Comparison of ENCODE assay signal across 8 mouse cellular contexts in genomic region chr12:4107383-4107782, GRCm38 (mm10). TPM values are rescaled to one million over a fixed set of nuclear protein-coding genes. Genes with fewer than 3 reads are reported as not detected.
DNase-seq lines count a peak whose midpoint lies in the region; ATAC-seq and TF ChIP-seq lines count a peak whose summit lies in the region.

No protein-coding gene starts in this region.

- peak; percentile 39 for TF ChIP-seq CTCF in bone marrow macrophage, adult 2 months (IDR thresholded peaks at IDR 0.05; ENCODE audit: low read depth, low read length)

- no peaks in the 10 kb centered on the region for H3K4me1 ChIP-seq in bone marrow macrophage, adult 2 months (ENCODE audit: control insufficient read depth, insufficient read depth, low read length)

- DNase-seq in ES-CJ7 (ENCODE audit: low read depth, low spot score), result peak; percentile 67
- DNase-seq in heart, postnatal 36 days, result peak; percentile 64 to 74
- DNase-seq in layer of hippocampus, adult 18-20 months (ENCODE audit: low spot score in 2 of 2), result peak; percentile 52 to 83
- DNase-seq in lung, postnatal 25 days (ENCODE audit: low spot score), result peak; percentile 37
- DNase-seq in retina, postnatal 7 days (ENCODE audit: low read depth, low spot score), result peak; percentile 65
- DNase-seq in urinary bladder, postnatal 10 days (ENCODE audit: low spot score), result peak; percentile 33

- ATAC-seq in erythroblast, adult 5-6 weeks (replicated peaks; ENCODE audit: low FRiP score, poor library complexity, severe bottlenecking), result peak; percentile 62; the same call in 1 of the 2 replicates

- H3K27ac ChIP-seq in bone marrow macrophage, adult 2 months (ENCODE audit: insufficient read depth, low read depth, low read length), result no peak overlapping the region

- intact Hi-C loops in heart, postnatal 36 days (cut with DNase I), result loop anchor here (1.0 kb wide), 2 partner anchors 101 to 441 kb away; no protein-coding TSS in a partner anchor

- no peak for TF ChIP-seq POLR2A in bone marrow macrophage, adult 2 months (IDR thresholded peaks at IDR 0.05; ENCODE audit: borderline replicate concordance, low read depth, low read length)

- H3K4me3 ChIP-seq in bone marrow macrophage, adult 2 months (ENCODE audit: insufficient read depth, low read length), result no peak overlapping the region

RNA-seq across cellular contexts. Expression of gene Dnajc27, which starts 25.0 kb away (rescaled TPM):
- polyA plus RNA-seq in bone marrow macrophage, adult 2 months (2012; ENCODE audit: insufficient read depth, insufficient read length, missing spikeins), result 3.2 and 3.4 TPM in 2 replicates
- total RNA-seq in erythroblast, adult 5-6 weeks (2015; ENCODE audit: low replicate concordance), result 0.63 and 0.96 TPM in 2 replicates
- 0.26 and 4.2 TPM in 2 replicates for total RNA-seq in erythroblast, adult 5-6 weeks (2017; ENCODE audit: low replicate concordance)
- 1 to 10 TPM; 6.5 to 8.3 TPM for total RNA-seq in heart, postnatal 36 days (2021)
- 10 to 100 TPM; 82.6 to 83.9 TPM for total RNA-seq in layer of hippocampus, adult 18-20 months (2021)

RNA-seq across cellular contexts. Expression of gene Adcy3, which starts 25.5 kb away (rescaled TPM):
- polyA plus RNA-seq in bone marrow macrophage, adult 2 months (2012; ENCODE audit: insufficient read depth, insufficient read length, missing spikeins), result 5.5 and 7.2 TPM in 2 replicates
- total RNA-seq in erythroblast, adult 5-6 weeks (2015; ENCODE audit: low replicate concordance), result 0.38 and 2.3 TPM in 2 replicates
- total RNA-seq in erythroblast, adult 5-6 weeks (2017; ENCODE audit: low replicate concordance), result 0.42 and 5.3 TPM in 2 replicates
- 1 to 10 TPM; 3.1 to 4.0 TPM for total RNA-seq in heart, postnatal 36 days (2021)
- 10 to 100 TPM; 50.9 to 53.0 TPM for total RNA-seq in layer of hippocampus, adult 18-20 months (2021)

Comparison
In these comparisons a context has a peak if more than half of its experiments do, and no peak if none do; other contexts are left out.
1. RNA of gene Dnajc27, which starts 25.0 kb away (total RNA-seq): 82.6 to 83.9 TPM in layer of hippocampus, adult 18-20 months; 6.5 to 8.3 TPM in heart, postnatal 36 days and 0.26 to 4.2 TPM in erythroblast, adult 5-6 weeks; every median in the first group is over 4 times any median in the second.
2. RNA of gene Adcy3, which starts 25.5 kb away (total RNA-seq): 50.9 to 53.0 TPM in layer of hippocampus, adult 18-20 months; 0.38 to 5.3 TPM in erythroblast, adult 5-6 weeks and 3.1 to 4.0 TPM in heart, postnatal 36 days; every median in the first group is over 4 times any median in the second.
3. Peak in every context shown above with its lines, with median percentiles within 50 percentile points of each other: DNase-seq.